Mouse (Mus musculus): ENCODE measurements around the gene Rnf130. TPM values are rescaled to one million over a fixed set of nuclear protein-coding genes. Genes with fewer than 3 reads are reported as not detected.

Rnf130 gene
- polyA plus RNA-seq (2015; fragmentation: Nextera tagmentation; extraction: Ambion mirVana), result 74.5 and 77.3 TPM in 2 replicates

GRCm38 (mm10) chr11:50024833-50025720, at the start of gene Rnf130:
Gene Rnf130 (plus strand): TSS chr11:50025346.
- Histone ChIP-seq H3K27ac (peak within 1 kb of the TSS; percentile 93), H3K4me1 (peaks cover 19% of the 10 kb centered on the region), H3K4me2 (peak within 1 kb of the TSS; percentile 68), H3K27me3 (no peaks in the 10 kb centered on the region), H3K9me3 (no peaks in the 10 kb centered on the region), H3K36me3 (no peaks in the 10 kb centered on the region), H3K9ac (peak within 1 kb of the TSS; percentile 86), H3K4me3 (peak within 1 kb of the TSS; percentile 88)
- ATAC-seq (ENCODE audit: insufficient number of reproducible peaks, low FRiP score, low TSS enrichment, low read depth), result peak; percentile 90
- WGBS, result under 1% methylated on average over 120 of the region's 129 CpGs

GRCm38 (mm10) chr11:49977963-49978568, 47.1 kb upstream of the Rnf130 start:
- Histone ChIP-seq H3K4me3 (no peak overlapping the region), H3K27ac (no peak overlapping the region), H3K9ac (no peak overlapping the region), H3K27me3 (no peaks in the 10 kb centered on the region), H3K4me1 (no peaks in the 10 kb centered on the region), H3K4me2 (no peak overlapping the region), H3K9me3 (no peaks in the 10 kb centered on the region), H3K36me3 (no peaks in the 10 kb centered on the region)
- WGBS, result 80% methylated on average over 10 of the region's 10 CpGs
- no peak for ATAC-seq (ENCODE audit: insufficient number of reproducible peaks, low FRiP score, low TSS enrichment, low read depth)

- no peak for ATAC-seq (ENCODE audit: insufficient number of reproducible peaks, low FRiP score, low TSS enrichment, low read depth)
- H3K9me3 ChIP-seq, result no peaks in the 10 kb centered on the region
- 94% methylated on average over 8 of the region's 8 CpGs for WGBS
- no peak overlapping the region for H3K9ac ChIP-seq
- H3K27ac ChIP-seq, result no peak overlapping the region
- no peak overlapping the region for H3K4me2 ChIP-seq
- no peaks in the 10 kb centered on the region for H3K27me3 ChIP-seq
- H3K4me1 ChIP-seq, result no peaks in the 10 kb centered on the region
- no peak overlapping the region for H3K4me3 ChIP-seq
- no peaks in the 10 kb centered on the region for H3K36me3 ChIP-seq
Measured at GRCm38 (mm10) chr11:49978935-49979334, 46.2 kb upstream of the Rnf130 start.

- H3K4me2 ChIP-seq, result no peak overlapping the region
- no peaks in the 10 kb centered on the region for H3K9me3 ChIP-seq
- no peaks in the 10 kb centered on the region for H3K36me3 ChIP-seq
- no peak overlapping the region for H3K27ac ChIP-seq
- no peak overlapping the region for H3K4me3 ChIP-seq
- WGBS, result 71% methylated on average over 6 of the region's 6 CpGs
- no peaks in the 10 kb centered on the region for H3K4me1 ChIP-seq
- ATAC-seq (ENCODE audit: insufficient number of reproducible peaks, low FRiP score, low TSS enrichment, low read depth), result no peak
- H3K9ac ChIP-seq, result no peak overlapping the region
- no peaks in the 10 kb centered on the region for H3K27me3 ChIP-seq
Measured at GRCm38 (mm10) chr11:49980681-49981235, 44.4 kb upstream of the Rnf130 start.

GRCm38 (mm10) chr11:49981321-49981963, 43.7 kb upstream of the Rnf130 start:
- WGBS, result 74% methylated on average over 7 of the region's 7 CpGs
- Histone ChIP-seq H3K27me3 (no peaks in the 10 kb centered on the region), H3K4me3 (no peak overlapping the region), H3K4me2 (no peak overlapping the region), H3K27ac (no peak overlapping the region), H3K9me3 (no peaks in the 10 kb centered on the region), H3K4me1 (no peaks in the 10 kb centered on the region), H3K36me3 (no peaks in the 10 kb centered on the region), H3K9ac (no peak overlapping the region)
- ATAC-seq (ENCODE audit: insufficient number of reproducible peaks, low FRiP score, low TSS enrichment, low read depth), result no peak

GRCm38 (mm10) chr11:49982094-49982493, 43.1 kb upstream of the Rnf130 start:
- H3K36me3 ChIP-seq, result no peaks in the 10 kb centered on the region
- no peak overlapping the region for H3K4me2 ChIP-seq
- H3K9me3 ChIP-seq, result no peaks in the 10 kb centered on the region
- H3K4me3 ChIP-seq, result no peak overlapping the region
- H3K27me3 ChIP-seq, result no peaks in the 10 kb centered on the region
- 75% methylated on average over 4 of the region's 4 CpGs for WGBS
- no peak overlapping the region for H3K9ac ChIP-seq
- H3K4me1 ChIP-seq, result no peaks in the 10 kb centered on the region
- no peak overlapping the region for H3K27ac ChIP-seq
- ATAC-seq (ENCODE audit: insufficient number of reproducible peaks, low FRiP score, low TSS enrichment, low read depth), result no peak

- Histone ChIP-seq H3K4me2 (no peak overlapping the region), H3K36me3 (no peaks in the 10 kb centered on the region), H3K27me3 (no peaks in the 10 kb centered on the region), H3K9me3 (no peaks in the 10 kb centered on the region), H3K9ac (no peak overlapping the region), H3K27ac (no peak overlapping the region), H3K4me1 (no peaks in the 10 kb centered on the region), H3K4me3 (no peak overlapping the region)
- WGBS, result 46% methylated on average over 4 of the region's 4 CpGs
- no peak for ATAC-seq (ENCODE audit: insufficient number of reproducible peaks, low FRiP score, low TSS enrichment, low read depth)
Measured at GRCm38 (mm10) chr11:49982881-49983280, 42.3 kb upstream of the Rnf130 start.

GRCm38 (mm10) chr11:49983875-49984552, 41.1 kb upstream of the Rnf130 start:
- Histone ChIP-seq H3K36me3 (no peaks in the 10 kb centered on the region), H3K9me3 (no peaks in the 10 kb centered on the region), H3K27me3 (no peaks in the 10 kb centered on the region), H3K9ac (no peak overlapping the region), H3K27ac (no peak overlapping the region), H3K4me2 (no peak overlapping the region), H3K4me1 (no peaks in the 10 kb centered on the region), H3K4me3 (no peak overlapping the region)
- ATAC-seq (ENCODE audit: insufficient number of reproducible peaks, low FRiP score, low TSS enrichment, low read depth), result no peak
- 67% methylated on average over 4 of the region's 4 CpGs for WGBS

GRCm38 (mm10) chr11:49985009-49985408, 40.1 kb upstream of the Rnf130 start:
- H3K36me3 ChIP-seq, result no peaks in the 10 kb centered on the region
- H3K27me3 ChIP-seq, result no peaks in the 10 kb centered on the region
- 79% methylated on average over 4 of the region's 4 CpGs for WGBS
- H3K4me3 ChIP-seq, result no peak overlapping the region
- H3K9me3 ChIP-seq, result no peaks in the 10 kb centered on the region
- H3K9ac ChIP-seq, result no peak overlapping the region
- H3K4me1 ChIP-seq, result no peaks in the 10 kb centered on the region
- H3K27ac ChIP-seq, result no peak overlapping the region
- no peak for ATAC-seq (ENCODE audit: insufficient number of reproducible peaks, low FRiP score, low TSS enrichment, low read depth)
- H3K4me2 ChIP-seq, result no peak overlapping the region

- 23% methylated on average over 10 of the region's 10 CpGs for WGBS
- Histone ChIP-seq H3K9ac (no peak overlapping the region), H3K27me3 (no peaks in the 10 kb centered on the region), H3K4me2 (no peak overlapping the region), H3K4me3 (no peak overlapping the region), H3K9me3 (no peaks in the 10 kb centered on the region), H3K36me3 (no peaks in the 10 kb centered on the region), H3K27ac (no peak overlapping the region), H3K4me1 (0 out of 2 replicates have a peak, but pooled peaks cover 5% of the 10 kb centered on the region)
- no peak for ATAC-seq (ENCODE audit: insufficient number of reproducible peaks, low FRiP score, low TSS enrichment, low read depth)
Measured at GRCm38 (mm10) chr11:49986277-49987036, 38.7 kb upstream of the Rnf130 start.

- no peak overlapping the region for H3K9ac ChIP-seq
- WGBS, result 57% methylated on average over 2 of the region's 2 CpGs
Measured at GRCm38 (mm10) chr11:49994536-49994935, 30.6 kb upstream of the Rnf130 start.

More at GRCm38 (mm10) chr11:49994536-49994935, 30.6 kb upstream of the Rnf130 start:
- no peaks in the 10 kb centered on the region for H3K36me3 ChIP-seq
- no peak overlapping the region for H3K4me2 ChIP-seq
- no peak overlapping the region for H3K4me3 ChIP-seq
- peaks cover 14% of the 10 kb centered on the region for H3K4me1 ChIP-seq
- no peak for ATAC-seq (ENCODE audit: insufficient number of reproducible peaks, low FRiP score, low TSS enrichment, low read depth)
- no peak overlapping the region for H3K27ac ChIP-seq
- no peaks in the 10 kb centered on the region for H3K9me3 ChIP-seq
- no peaks in the 10 kb centered on the region for H3K27me3 ChIP-seq
